Mouse (Mus musculus): ENCODE data around the gene Gm29797.

DNA sequence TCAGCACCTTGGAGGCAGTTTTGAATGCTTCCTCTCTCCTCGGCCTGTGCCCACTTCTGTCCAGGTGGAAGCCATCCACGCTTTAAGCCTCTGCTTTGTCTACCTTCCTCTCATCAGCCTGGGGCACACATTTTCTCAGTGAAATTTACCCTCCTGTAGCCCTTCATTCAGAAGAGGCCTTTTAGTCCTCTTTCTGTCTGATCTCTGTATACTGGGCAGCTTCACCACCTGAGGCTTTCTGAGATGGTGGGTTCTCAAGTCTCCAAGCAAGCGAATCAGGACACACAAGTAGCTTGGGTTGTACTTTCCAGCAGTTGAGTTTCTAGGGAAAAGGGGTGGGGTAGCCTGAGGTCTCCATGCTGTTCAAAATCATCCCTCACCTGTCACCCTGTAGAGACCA, 35.5 kb downstream of the Gm29797 start:
- TF ChIP-seq CTCF (IDR thresholded peaks at IDR 0.05; ENCODE audit: borderline replicate concordance, insufficient read depth, low read length) (no peak), POLR2A (IDR thresholded peaks at IDR 0.05; ENCODE audit: low read depth, low read length) (no peak)
